Mouse (Mus musculus): ENCODE measurements around the gene Nxf1. TPM values are rescaled to one million over a fixed set of nuclear protein-coding genes. Genes with fewer than 3 reads are reported as not detected.

The Nxf1 gene
- total and polyA plus RNA-seq, 3 experiments = 66.5 to 136 (median 101) TPM

- peaks cover 73% of the 10 kb centered on the region for H3K79me2 ChIP-seq (replicated peaks; ENCODE audit: control insufficient read depth, extremely low read depth, insufficient read depth, poor library complexity, severe bottlenecking)
- H3K27me3 ChIP-seq (replicated peaks) = no peaks in the 10 kb centered on the region
- H3K9ac ChIP-seq (ENCODE audit: insufficient read depth, low read depth) = peak within 1 kb of the TSS; percentile 95
- H3K4me2 ChIP-seq (ENCODE audit: insufficient read depth, low read depth, poor library complexity, severe bottlenecking) = peak within 1 kb of the TSS; percentile 93; the same call in 1 of the 2 replicates
- peaks cover 10 to 34% of the 10 kb centered on the region in 2 experiments for H3K4me1 ChIP-seq (ENCODE audit: control insufficient read depth in 1 of 2, insufficient read depth in 2 of 2)
- dilution Hi-C loops (cut with MboI; ENCODE audit: extremely low pct_ligation_motif_present, extremely low pct_unique_long_range_greater_than_20kb, low sequenced_read_pairs) (no loop called here), in situ Hi-C loops (cut with MboI; ENCODE audit: low pct_ligation_motif_present, low pct_unique_long_range_greater_than_20kb, low sequenced_read_pairs) (no loop called here)
- H3K4me3 ChIP-seq (replicated peaks in 1 of 3; ENCODE audit: low read depth in 2 of 3, low read length in 2 of 3, poor library complexity in 1 of 3) = peak within 1 kb of the TSS; percentile 96 to 98 (median 96)
- peak within 1 kb of the TSS; percentile 98 for H3K27ac ChIP-seq (ENCODE audit: insufficient read depth, low read depth)
- no peak for TF ChIP-seq E2F4 (IDR thresholded peaks at IDR 0.05; ENCODE audit: insufficient replicate concordance, low read depth, low read length)
- TF ChIP-seq HCFC1 (IDR thresholded peaks at IDR 0.05; ENCODE audit: low read depth, low read length) = peak; percentile 71
- TF ChIP-seq CHD1 (IDR thresholded peaks at IDR 0.05; ENCODE audit: low read depth, low read length) = no peak
- peak; percentile 92 for TF ChIP-seq ELF1 (IDR thresholded peaks at IDR 0.05; ENCODE audit: low read depth, low read length)
- peak; percentile 74; the same call in 1 of the 2 replicates for TF ChIP-seq SIN3A (IDR thresholded peaks at IDR 0.05; ENCODE audit: low read length)
- peak; percentile 59; the same call in 1 of the 2 replicates for TF ChIP-seq UBTF (IDR thresholded peaks at IDR 0.05; ENCODE audit: low read depth, low read length)
- peak; percentile 25; the same call in 1 of the 2 replicates for TF ChIP-seq MAZ (IDR thresholded peaks at IDR 0.05; ENCODE audit: low read depth, low read length)
- TF ChIP-seq BHLHE40 (IDR thresholded peaks at IDR 0.05; ENCODE audit: low read depth, low read length) = peak; percentile 35
- no peak for TF ChIP-seq RAD21 (IDR thresholded peaks at IDR 0.05; ENCODE audit: low read depth, low read length)
- no peak for TF ChIP-seq JUN (IDR thresholded peaks at IDR 0.05; ENCODE audit: insufficient read depth, low read depth, low read length)
- TF ChIP-seq CTCF (conservative IDR thresholded peaks at IDR 0.05 in 1 of 2, IDR thresholded peaks at IDR 0.05 in 1 of 2; ENCODE audit: low read depth in 2 of 2, low read length in 2 of 2) = no peak
- TF ChIP-seq MYC (IDR thresholded peaks at IDR 0.05; ENCODE audit: low read depth, low read length) = no peak
- no peak for TF ChIP-seq KAT2A (IDR thresholded peaks at IDR 0.05; ENCODE audit: insufficient replicate concordance, low read length)
- TF ChIP-seq ZMIZ1 (IDR thresholded peaks at IDR 0.05; ENCODE audit: low read depth, low read length) = peak; percentile 95
- peak; percentile 83 for TF ChIP-seq MXI1 (IDR thresholded peaks at IDR 0.05; ENCODE audit: low read depth, low read length)
- TF ChIP-seq USF1 (IDR thresholded peaks at IDR 0.05; ENCODE audit: low read depth, low read length) = no peak
- TF ChIP-seq IRF4 (IDR thresholded peaks at IDR 0.05; ENCODE audit: low read depth, low read length) = peak; percentile 14; the same call in 1 of the 2 replicates
- TF ChIP-seq MAX (IDR thresholded peaks at IDR 0.05; ENCODE audit: low read length) = peak; percentile 70
- TF ChIP-seq NRF1 (IDR thresholded peaks at IDR 0.05; ENCODE audit: low read depth, low read length) = peak; percentile 88
- no peak for TF ChIP-seq ZKSCAN1 (IDR thresholded peaks at IDR 0.05; ENCODE audit: borderline replicate concordance, low read depth, low read length)
- peak; percentile 77; the same call in 1 of the 2 replicates for TF ChIP-seq TCF12 (IDR thresholded peaks at IDR 0.05; ENCODE audit: low read depth, low read length)
- peak; percentile 87 for TF ChIP-seq NELFE (IDR thresholded peaks at IDR 0.05; ENCODE audit: low read depth, low read length)
- peak; percentile 95 for TF ChIP-seq POLR2A (IDR thresholded peaks at IDR 0.05; ENCODE audit: low read depth, low read length)
- no peaks in the 10 kb centered on the region for H3K9me3 ChIP-seq (replicated peaks; ENCODE audit: low read length)
- peaks cover 31 to 47% of the 10 kb centered on the region in 2 experiments for H3K36me3 ChIP-seq (replicated peaks in 1 of 2; ENCODE audit: control insufficient read depth in 1 of 2, insufficient read depth in 1 of 2, low read length in 1 of 2)
- DNase-seq (ENCODE audit: extremely low read depth) = peak; percentile 98
Observed at GRCm38 (mm10) chr19:8819596-8820423, 62.9 kb downstream of the Nxf1 start, which contains the start of gene Hnrnpul2. Gene Hnrnpul2 (plus strand): TSS chr19:8820010.

Other genes with a start within 250 kb of the Nxf1 start
Only the 20 nearest of the 33 such genes appear.
- gene Chrm1, start 93.3 kb upstream of the Nxf1 start, total RNA-seq (2012; rRNA removed) = not detected in 2 replicates
- not detected in 2 replicates for gene Chrm1, start 93.3 kb upstream of the Nxf1 start, total RNA-seq (2014; rRNA removed)
- 0.14 TPM in 1 of 2 replicates, not detected in the other for gene Chrm1, start 93.3 kb upstream of the Nxf1 start, polyA plus RNA-seq (2012; ENCODE audit: insufficient read length, low read depth)
- gene Slc3a2, start 33.7 kb upstream of the Nxf1 start, total RNA-seq (2012; rRNA removed) = 177 and 269 TPM in 2 replicates
- gene Slc3a2, start 33.7 kb upstream of the Nxf1 start, total RNA-seq (2014; rRNA removed) = 251 and 284 TPM in 2 replicates
- gene Slc3a2, start 33.7 kb upstream of the Nxf1 start, polyA plus RNA-seq (2012; ENCODE audit: insufficient read length, low read depth) = 432 and 478 TPM in 2 replicates
- 133 and 179 TPM in 2 replicates for gene Wdr74, start 21.2 kb upstream of the Nxf1 start, total RNA-seq (2012; rRNA removed)
- gene Wdr74, start 21.2 kb upstream of the Nxf1 start, total RNA-seq (2014; rRNA removed) = 182 and 203 TPM in 2 replicates
- gene Wdr74, start 21.2 kb upstream of the Nxf1 start, polyA plus RNA-seq (2012; ENCODE audit: insufficient read length, low read depth) = 208 and 235 TPM in 2 replicates
- 3.8 and 4.8 TPM in 2 replicates for gene 1700092M07Rik, start 16.4 kb upstream of the Nxf1 start, total RNA-seq (2012; rRNA removed)
- 1.0 and 2.4 TPM in 2 replicates for gene 1700092M07Rik, start 16.4 kb upstream of the Nxf1 start, total RNA-seq (2014; rRNA removed)
- gene 1700092M07Rik, start 16.4 kb upstream of the Nxf1 start, polyA plus RNA-seq (2012; ENCODE audit: insufficient read length, low read depth) = 3.1 and 4.3 TPM in 2 replicates
- 47.5 and 48.1 TPM in 2 replicates for gene Stx5a, start 15.7 kb upstream of the Nxf1 start, total RNA-seq (2012; rRNA removed)
- gene Stx5a, start 15.7 kb upstream of the Nxf1 start, total RNA-seq (2014; rRNA removed) = 49.1 and 49.7 TPM in 2 replicates
- 35.2 and 39.3 TPM in 2 replicates for gene Stx5a, start 15.7 kb upstream of the Nxf1 start, polyA plus RNA-seq (2012; ENCODE audit: insufficient read length, low read depth)
- 56.5 and 58.7 TPM in 2 replicates for gene Tmem223, start 13.9 kb downstream of the Nxf1 start, total RNA-seq (2012; rRNA removed)
- gene Tmem223, start 13.9 kb downstream of the Nxf1 start, total RNA-seq (2014; rRNA removed) = 86.6 and 106 TPM in 2 replicates
- gene Tmem223, start 13.9 kb downstream of the Nxf1 start, polyA plus RNA-seq (2012; ENCODE audit: insufficient read length, low read depth) = 43.3 and 45.7 TPM in 2 replicates
- 50.8 and 54.4 TPM in 2 replicates for gene Tmem179b, start 17.4 kb downstream of the Nxf1 start, total RNA-seq (2012; rRNA removed)
- 85.7 and 105 TPM in 2 replicates for gene Tmem179b, start 17.4 kb downstream of the Nxf1 start, total RNA-seq (2014; rRNA removed)
- 49.8 and 72.0 TPM in 2 replicates for gene Tmem179b, start 17.4 kb downstream of the Nxf1 start, polyA plus RNA-seq (2012; ENCODE audit: insufficient read length, low read depth)
- gene Taf6l, start 29.3 kb downstream of the Nxf1 start, total RNA-seq (2012; rRNA removed) = 25.5 and 29.2 TPM in 2 replicates
- 20.4 and 22.2 TPM in 2 replicates for gene Taf6l, start 29.3 kb downstream of the Nxf1 start, total RNA-seq (2014; rRNA removed)
- 24.8 and 25.7 TPM in 2 replicates for gene Taf6l, start 29.3 kb downstream of the Nxf1 start, polyA plus RNA-seq (2012; ENCODE audit: insufficient read length, low read depth)
- 157 and 162 TPM in 2 replicates for gene Polr2g, start 41.5 kb downstream of the Nxf1 start, total RNA-seq (2012; rRNA removed)
- 173 and 182 TPM in 2 replicates for gene Polr2g, start 41.5 kb downstream of the Nxf1 start, total RNA-seq (2014; rRNA removed)
- 138 and 148 TPM in 2 replicates for gene Polr2g, start 41.5 kb downstream of the Nxf1 start, polyA plus RNA-seq (2012; ENCODE audit: insufficient read length, low read depth)
- 2.4 and 2.5 TPM in 2 replicates for gene Zbtb3, start 45.5 kb downstream of the Nxf1 start, total RNA-seq (2012; rRNA removed)
- 1.1 and 2.2 TPM in 2 replicates for gene Zbtb3, start 45.5 kb downstream of the Nxf1 start, total RNA-seq (2014; rRNA removed)
- gene Zbtb3, start 45.5 kb downstream of the Nxf1 start, polyA plus RNA-seq (2012; ENCODE audit: insufficient read length, low read depth) = 1.2 and 1.3 TPM in 2 replicates
- 37.6 and 42.0 TPM in 2 replicates for gene Ttc9c, start 62.3 kb downstream of the Nxf1 start, total RNA-seq (2012; rRNA removed)
- gene Ttc9c, start 62.3 kb downstream of the Nxf1 start, total RNA-seq (2014; rRNA removed) = 56.5 and 57.2 TPM in 2 replicates
- gene Ttc9c, start 62.3 kb downstream of the Nxf1 start, polyA plus RNA-seq (2012; ENCODE audit: insufficient read length, low read depth) = 42.2 and 44.7 TPM in 2 replicates
- 44.3 and 44.8 TPM in 2 replicates for gene Hnrnpul2, start 62.9 kb downstream of the Nxf1 start, total RNA-seq (2012; rRNA removed)
- gene Hnrnpul2, start 62.9 kb downstream of the Nxf1 start, total RNA-seq (2014; rRNA removed) = 17.8 and 19.7 TPM in 2 replicates
- gene Hnrnpul2, start 62.9 kb downstream of the Nxf1 start, polyA plus RNA-seq (2012; ENCODE audit: insufficient read length, low read depth) = 81.6 and 94.1 TPM in 2 replicates
- 0.25 and 0.67 TPM in 2 replicates for gene AC129217.1, start 72.7 kb downstream of the Nxf1 start, total RNA-seq (2012; rRNA removed)
- gene AC129217.1, start 72.7 kb downstream of the Nxf1 start, total RNA-seq (2014; rRNA removed) = 2.1 and 5.1 TPM in 2 replicates
- 63.9 and 77.4 TPM in 2 replicates for gene AC129217.1, start 72.7 kb downstream of the Nxf1 start, polyA plus RNA-seq (2012; ENCODE audit: insufficient read length, low read depth)
- gene Bscl2, start 80.4 kb downstream of the Nxf1 start, total RNA-seq (2012; rRNA removed) = 91.0 and 117 TPM in 2 replicates
- 27.9 and 30.9 TPM in 2 replicates for gene Bscl2, start 80.4 kb downstream of the Nxf1 start, total RNA-seq (2014; rRNA removed)
- gene Bscl2, start 80.4 kb downstream of the Nxf1 start, polyA plus RNA-seq (2012; ENCODE audit: insufficient read length, low read depth) = 46.7 and 51.6 TPM in 2 replicates
- 3.1 and 6.1 TPM in 2 replicates for gene Gng3, start 82.1 kb downstream of the Nxf1 start, total RNA-seq (2012; rRNA removed)
- gene Gng3, start 82.1 kb downstream of the Nxf1 start, total RNA-seq (2014; rRNA removed) = 0.55 and 0.56 TPM in 2 replicates
- gene Gng3, start 82.1 kb downstream of the Nxf1 start, polyA plus RNA-seq (2012; ENCODE audit: insufficient read length, low read depth) = 8.1 and 10.3 TPM in 2 replicates
- 0.13 and 0.17 TPM in 2 replicates for gene Lrrn4cl, start 93.7 kb downstream of the Nxf1 start, total RNA-seq (2012; rRNA removed)
- 0.31 and 0.32 TPM in 2 replicates for gene Lrrn4cl, start 93.7 kb downstream of the Nxf1 start, total RNA-seq (2014; rRNA removed)
- 0.41 and 0.61 TPM in 2 replicates for gene Lrrn4cl, start 93.7 kb downstream of the Nxf1 start, polyA plus RNA-seq (2012; ENCODE audit: insufficient read length, low read depth)
- 134 and 140 TPM in 2 replicates for gene Ubxn1, start 114.4 kb downstream of the Nxf1 start, total RNA-seq (2012; rRNA removed)
- 96.3 and 107 TPM in 2 replicates for gene Ubxn1, start 114.4 kb downstream of the Nxf1 start, total RNA-seq (2014; rRNA removed)
- gene Ubxn1, start 114.4 kb downstream of the Nxf1 start, polyA plus RNA-seq (2012; ENCODE audit: insufficient read length, low read depth) = 226 and 279 TPM in 2 replicates
- 53.9 and 56.6 TPM in 2 replicates for gene Uqcc3, start 123.8 kb downstream of the Nxf1 start, total RNA-seq (2012; rRNA removed)
- gene Uqcc3, start 123.8 kb downstream of the Nxf1 start, total RNA-seq (2014; rRNA removed) = 23.5 and 24.0 TPM in 2 replicates
- gene Uqcc3, start 123.8 kb downstream of the Nxf1 start, polyA plus RNA-seq (2012; ENCODE audit: insufficient read length, low read depth) = 42.6 and 52.0 TPM in 2 replicates
- gene Lbhd1, start 126.7 kb downstream of the Nxf1 start, total RNA-seq (2012; rRNA removed) = 7.5 and 14.3 TPM in 2 replicates
- gene Lbhd1, start 126.7 kb downstream of the Nxf1 start, total RNA-seq (2014; rRNA removed) = 15.5 and 15.6 TPM in 2 replicates
- gene Lbhd1, start 126.7 kb downstream of the Nxf1 start, polyA plus RNA-seq (2012; ENCODE audit: insufficient read length, low read depth) = 50.4 and 80.4 TPM in 2 replicates
- not detected in 2 replicates for gene Gm49403, start 126.9 kb downstream of the Nxf1 start, total RNA-seq (2012; rRNA removed)
- gene Gm49403, start 126.9 kb downstream of the Nxf1 start, total RNA-seq (2014; rRNA removed) = not detected in 2 replicates
- gene Gm49403, start 126.9 kb downstream of the Nxf1 start, polyA plus RNA-seq (2012; ENCODE audit: insufficient read length, low read depth) = not detected in 2 replicates

All from CH12.LX (cell line).